Mouse (Mus musculus) forebrain, embryonic 14.5 days (tissue): Measurements from ENCODE around the gene Cyp3a59. TPM values are rescaled to one million over a fixed set of nuclear protein-coding genes. Genes with fewer than 3 reads are reported as not detected.
"Not testable (repeated sequence)": the region's sequence is repeated elsewhere in the genome, so short reads cannot be mapped to it uniquely, and the experiment has no call there.

Experiments used
- ATAC-seq: fragments of 200-750 bp; cut with Nextera tagmentation; 2 replicates; pipeline ENCODE4 v1.8.0; 2017; ENCODE audit warnings: mild to moderate bottlenecking, moderate library complexity
- DNase-seq: peaks from one replicate; pipeline ENCODE4 v3.0.0-alpha.2; 2015; ENCODE audit warnings: low spot score
- H3K27ac ChIP-seq: fragments of 300-500 bp; sonication (generic); 2 replicates; pipeline ENCODE4 v1.5.1; 2014; ENCODE audit warnings: low read depth, mild to moderate bottlenecking, control low read depth, low read length, moderate library complexity
- H3K27me3 ChIP-seq: fragments of 300-500 bp; sonication (generic); replicated peaks from 2 replicates; pipeline ENCODE4 v1.6.1; 2014; ENCODE audit warnings: low read length, control low read depth, mixed read lengths; ENCODE audit not compliant: control insufficient read depth, insufficient read depth
- H3K36me3 ChIP-seq: fragments of 300-500 bp; sonication (generic); 2 replicates; pipeline ENCODE4 v1.6.1; 2014; ENCODE audit warnings: low read length, control low read depth; ENCODE audit not compliant: control insufficient read depth, insufficient read depth
- H3K4me1 ChIP-seq: fragments of 300-500 bp; sonication (generic); 2 replicates; pipeline ENCODE4 v1.6.1; 2014; ENCODE audit warnings: antibody characterized with exemption, low read length, control low read depth; ENCODE audit not compliant: control insufficient read depth, insufficient read depth
- H3K4me2 ChIP-seq: fragments of 300-500 bp; sonication (generic); 2 replicates; pipeline ENCODE4 v1.6.1; 2014; ENCODE audit warnings: mild to moderate bottlenecking, control low read depth, low read length
- H3K4me3 ChIP-seq: fragments of 300-500 bp; sonication (generic); 2 replicates; pipeline ENCODE4 v1.5.1; 2014; ENCODE audit warnings: low read depth, low read length, control low read depth
- H3K9ac ChIP-seq: fragments of 300-500 bp; sonication (generic); 2 replicates; pipeline ENCODE4 v1.6.1; 2014; ENCODE audit warnings: mild to moderate bottlenecking, low read length, control low read depth, moderate library complexity
- H3K9me3 ChIP-seq: fragments of 300-500 bp; sonication (generic); replicated peaks from 2 replicates; pipeline ENCODE4 v1.6.1; 2016; ENCODE audit warnings: low read length, control low read depth, mixed read lengths; ENCODE audit not compliant: control insufficient read depth
- WGBS: fragments of 180-500 bp; shearing (Covaris S2); extraction: QIAGEN DNeasy Blood & Tissue Kit; methylation state at CpG from one replicate; pipeline ENCODE4 v1.1.7; 2014; 5-methylcytosine and 5-hydroxymethylcytosine counted together
- polyA plus RNA-seq: library from polyadenylated mRNA; unstranded; fragments of >200 nt; fragmentation: Nextera tagmentation; extraction: Ambion mirVana; gene quantifications from 2 replicates; pipeline ENCODE4 v1.2.1, GENCODE M21; 2014

Gene Cyp3a59
- polyA plus RNA-seq: not detected in 2 replicates

- not testable (repeated sequence) for DNase-seq, H3K4me1 ChIP-seq, H3K27ac ChIP-seq, ATAC-seq, H3K4me2 ChIP-seq, H3K9me3 ChIP-seq, H3K27me3 ChIP-seq, H3K4me3 ChIP-seq, H3K36me3 ChIP-seq, H3K9ac ChIP-seq
Measured at GRCm38 (mm10) chr5:146078945-146079344, at the start of gene Cyp3a59. Cyp3a59 (plus strand) TSS chr5:146079257.

- no peaks in the 10 kb centered on the region for H3K4me1 ChIP-seq
- H3K4me2 ChIP-seq: no peak overlapping the region
- no peaks in the 10 kb centered on the region for H3K36me3 ChIP-seq
- no peak overlapping the region for H3K4me3 ChIP-seq
- no peaks in the 10 kb centered on the region for H3K27me3 ChIP-seq
- H3K9me3 ChIP-seq: 0 out of 2 replicates have a peak, but pooled peaks cover 8% of the 10 kb centered on the region
- ATAC-seq: no peak
- no peak for DNase-seq
- WGBS: 65% methylated on average over 1 of the region's 1 CpGs
- no peak overlapping the region for H3K27ac ChIP-seq
- H3K9ac ChIP-seq: no peak overlapping the region
Measured at GRCm38 (mm10) chr5:146070099-146070498, 9.0 kb upstream of the Cyp3a59 start.

- H3K9ac ChIP-seq: no peak overlapping the region
- no peak overlapping the region for H3K4me2 ChIP-seq
- H3K4me1 ChIP-seq: no peaks in the 10 kb centered on the region
- WGBS: 54% methylated on average over 2 of the region's 2 CpGs
- DNase-seq (no peak), ATAC-seq (no peak)
- no peak overlapping the region for H3K4me3 ChIP-seq
- H3K36me3 ChIP-seq: no peaks in the 10 kb centered on the region
- no peak overlapping the region for H3K27ac ChIP-seq
- no peaks in the 10 kb centered on the region; the same call in 1 of the 2 replicates for H3K9me3 ChIP-seq
- no peaks in the 10 kb centered on the region for H3K27me3 ChIP-seq
Measured at GRCm38 (mm10) chr5:146147903-146148302, 68.8 kb downstream of the Cyp3a59 start.

GRCm38 (mm10) chr5:146150454-146150853 lies 71.4 kb downstream of the Cyp3a59 start:
- 83% methylated on average over 3 of the region's 3 CpGs for WGBS
- ATAC-seq (no peak), DNase-seq (no peak)
- no peak overlapping the region for H3K27ac ChIP-seq
- H3K9me3 ChIP-seq: no peaks in the 10 kb centered on the region; the same call in 1 of the 2 replicates
- no peak overlapping the region for H3K9ac ChIP-seq
- no peaks in the 10 kb centered on the region for H3K36me3 ChIP-seq
- H3K4me2 ChIP-seq: no peak overlapping the region
- H3K27me3 ChIP-seq: no peaks in the 10 kb centered on the region
- H3K4me3 ChIP-seq: no peak overlapping the region
- no peaks in the 10 kb centered on the region for H3K4me1 ChIP-seq

GRCm38 (mm10) chr5:146158326-146158725 lies 79.3 kb downstream of the Cyp3a59 start:
- not testable (repeated sequence) for H3K4me2 ChIP-seq, H3K4me1 ChIP-seq, H3K27ac ChIP-seq, H3K27me3 ChIP-seq, H3K4me3 ChIP-seq, H3K9me3 ChIP-seq, H3K36me3 ChIP-seq, DNase-seq, ATAC-seq, H3K9ac ChIP-seq
- WGBS: 96% methylated on average over 4 of the region's 4 CpGs

GRCm38 (mm10) chr5:146160439-146160838 lies 81.4 kb downstream of the Cyp3a59 start, which contains the start of gene Gm5565:
Gm5565 (minus strand) TSS chr5:146160539.
- H3K36me3 ChIP-seq, H3K9ac ChIP-seq, H3K27me3 ChIP-seq, H3K4me3 ChIP-seq, H3K9me3 ChIP-seq, H3K4me2 ChIP-seq, ATAC-seq, H3K4me1 ChIP-seq, DNase-seq, H3K27ac ChIP-seq: not testable (repeated sequence)
- 94% methylated on average over 3 of the region's 3 CpGs for WGBS

Other genes with a start within 250 kb of the Cyp3a59 start
- not detected in 2 replicates for gene Cyp3a11, start 199.3 kb upstream of the Cyp3a59 start, polyA plus RNA-seq
- not detected in 2 replicates for gene Cyp3a25, start 69.6 kb upstream of the Cyp3a59 start, polyA plus RNA-seq
- not detected in 2 replicates for gene Gm5565, start 81.3 kb downstream of the Cyp3a59 start, polyA plus RNA-seq
- gene Gm6309, start 91.5 kb downstream of the Cyp3a59 start, polyA plus RNA-seq: not detected in 2 replicates
- gene 1700001J03Rik, start 106.0 kb downstream of the Cyp3a59 start, polyA plus RNA-seq: not detected in 2 replicates
- 18.9 and 22.8 TPM in 2 replicates for gene Rnf6, start 142.3 kb downstream of the Cyp3a59 start, polyA plus RNA-seq
- gene Cdk8, start 152.0 kb downstream of the Cyp3a59 start, polyA plus RNA-seq: 15.9 and 18.9 TPM in 2 replicates